Mouse (Mus musculus) forebrain, embryonic 10.5 days (tissue): ENCODE data around the gene Lrrc14b. TPM values are rescaled to one million over a fixed set of nuclear protein-coding genes. Genes with fewer than 3 reads are reported as not detected.

Experiments used
- DNase-seq: peaks from one replicate; pipeline ENCODE4 v3.0.0-alpha.2; 2017; ENCODE audit warnings: low spot score; ENCODE audit errors: extremely low spot score
- H3K27ac ChIP-seq: fragments of 300-500 bp; sonication (generic); 2 replicates; pipeline ENCODE4 v1.5.1; 2016; ENCODE audit warnings: mild to moderate bottlenecking
- H3K27me3 ChIP-seq: fragments of 300-500 bp; sonication (generic); 2 replicates; pipeline ENCODE4 v1.6.1; 2016; ENCODE audit warnings: mild to moderate bottlenecking; ENCODE audit not compliant: poor library complexity, severe bottlenecking
- H3K36me3 ChIP-seq: fragments of 300-500 bp; sonication (generic); replicated peaks from 2 replicates; pipeline ENCODE4 v1.6.1; 2016; ENCODE audit warnings: mild to moderate bottlenecking, moderate library complexity
- H3K4me1 ChIP-seq: fragments of 300-500 bp; sonication (generic); 2 replicates; pipeline ENCODE4 v1.6.1; 2016
- H3K4me3 ChIP-seq: fragments of 300-500 bp; sonication (generic); 2 replicates; pipeline ENCODE4 v1.5.1; 2016; ENCODE audit warnings: mild to moderate bottlenecking, moderate library complexity
- H3K9me3 ChIP-seq: fragments of 300-500 bp; sonication (generic); 2 replicates; pipeline ENCODE4 v1.6.1; 2016; ENCODE audit warnings: mild to moderate bottlenecking, moderate library complexity
- WGBS: fragments of 180-500 bp; shearing (Covaris S2); methylation state at CpG from one replicate; pipeline ENCODE4 v1.1.7; 2016; 5-methylcytosine and 5-hydroxymethylcytosine counted together
- polyA plus RNA-seq: library from polyadenylated mRNA; unstranded; fragments of >200 nt; fragmentation: Nextera tagmentation; extraction: Ambion mirVana; gene quantifications from 2 replicates; pipeline ENCODE4 v1.2.1, GENCODE M21; 2016

Gene Lrrc14b
- polyA plus RNA-seq, result not detected in 2 replicates

GRCm38 (mm10) chr13:74363859-74364235 lies at the start of gene Lrrc14b:
TSS of gene Lrrc14b (minus strand) at chr13:74364005.
- H3K9me3 ChIP-seq, result no peaks in the 10 kb centered on the region
- H3K27ac ChIP-seq, result no peak within 1 kb of the TSS
- H3K4me3 ChIP-seq, result no peak within 1 kb of the TSS
- peaks cover 40% of the 10 kb centered on the region for H3K36me3 ChIP-seq
- 89% methylated on average over 8 of the region's 8 CpGs for whole genome bisulfite sequencing
- no peaks in the 10 kb centered on the region for H3K27me3 ChIP-seq
- no peaks in the 10 kb centered on the region for H3K4me1 ChIP-seq
- no peak for DNase-seq

DNA sequence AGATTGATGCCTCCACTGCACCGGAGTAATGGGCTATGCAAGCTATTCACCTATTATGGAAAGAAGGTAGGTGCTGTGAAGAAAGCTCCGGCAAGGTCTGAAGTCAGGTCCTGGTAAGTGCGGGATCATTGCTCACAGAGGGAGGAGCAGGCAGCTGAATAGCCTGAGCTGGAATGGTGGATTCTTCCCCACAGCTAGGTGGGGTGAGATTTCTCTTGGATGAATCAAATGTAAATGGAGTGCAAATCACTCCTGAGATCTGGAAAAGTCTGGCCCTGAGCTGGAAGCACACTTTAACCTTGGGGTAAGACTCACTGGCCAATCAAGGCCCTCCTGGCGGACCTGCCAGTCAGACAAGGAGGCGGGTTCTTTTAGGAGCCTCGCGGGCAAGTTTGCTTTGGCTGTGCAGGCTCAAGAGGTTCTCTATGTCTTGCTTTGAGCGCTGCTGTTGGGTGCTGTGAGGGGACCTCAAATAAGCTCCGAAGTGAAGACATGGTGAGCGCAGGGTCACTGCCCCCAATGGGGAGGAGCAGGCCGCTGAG lies 35.6 kb upstream of the Lrrc14b start, which contains the start of gene Ftl1-ps1:
Gene Ftl1-ps1 (plus strand): TSS at position 397 of the 542 bp plus-strand sequence.
- DNase-seq, result peak; percentile 17

DNA sequence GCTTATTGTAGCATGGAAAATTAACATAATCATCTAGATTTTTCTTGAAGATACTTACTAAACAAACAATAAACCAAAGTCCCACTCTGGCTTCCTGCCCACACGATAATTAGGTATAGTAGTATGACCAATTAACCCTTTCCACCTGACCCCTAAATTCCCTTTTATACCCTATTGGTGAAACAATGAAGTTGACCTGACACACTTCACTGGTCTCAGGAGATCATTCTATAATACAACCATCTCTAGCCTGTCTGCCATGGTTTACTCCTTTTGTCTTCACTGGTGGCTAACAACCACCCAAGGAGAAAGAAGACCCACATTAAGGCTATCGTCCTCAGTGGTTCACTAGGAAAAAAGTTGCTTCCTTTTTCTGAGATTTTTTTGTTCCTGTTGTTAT lies 27.4 kb upstream of the Lrrc14b start:
- no peak for DNase-seq
- no peak overlapping the region for H3K4me3 ChIP-seq
- peaks cover 6% of the 10 kb centered on the region for H3K4me1 ChIP-seq
- H3K27ac ChIP-seq, result no peak overlapping the region
- no peaks in the 10 kb centered on the region for H3K9me3 ChIP-seq
- no peaks in the 10 kb centered on the region for H3K36me3 ChIP-seq
- H3K27me3 ChIP-seq, result no peaks in the 10 kb centered on the region
- WGBS, result 80% methylated on average over 2 of the region's 2 CpGs

More for the DNA sequence above, 35.6 kb upstream of the Lrrc14b start, which contains the start of gene Ftl1-ps1:
- Histone ChIP-seq H3K27ac (no peak within 1 kb of the TSS), H3K9me3 (no peaks in the 10 kb centered on the region), H3K4me1 (peaks cover 9% of the 10 kb centered on the region), H3K36me3 (no peaks in the 10 kb centered on the region), H3K4me3 (peak within 1 kb of the TSS; percentile 11; the same call in 1 of the 2 replicates), H3K27me3 (no peaks in the 10 kb centered on the region)
- 12% methylated on average over 11 of the region's 11 CpGs for WGBS

DNA sequence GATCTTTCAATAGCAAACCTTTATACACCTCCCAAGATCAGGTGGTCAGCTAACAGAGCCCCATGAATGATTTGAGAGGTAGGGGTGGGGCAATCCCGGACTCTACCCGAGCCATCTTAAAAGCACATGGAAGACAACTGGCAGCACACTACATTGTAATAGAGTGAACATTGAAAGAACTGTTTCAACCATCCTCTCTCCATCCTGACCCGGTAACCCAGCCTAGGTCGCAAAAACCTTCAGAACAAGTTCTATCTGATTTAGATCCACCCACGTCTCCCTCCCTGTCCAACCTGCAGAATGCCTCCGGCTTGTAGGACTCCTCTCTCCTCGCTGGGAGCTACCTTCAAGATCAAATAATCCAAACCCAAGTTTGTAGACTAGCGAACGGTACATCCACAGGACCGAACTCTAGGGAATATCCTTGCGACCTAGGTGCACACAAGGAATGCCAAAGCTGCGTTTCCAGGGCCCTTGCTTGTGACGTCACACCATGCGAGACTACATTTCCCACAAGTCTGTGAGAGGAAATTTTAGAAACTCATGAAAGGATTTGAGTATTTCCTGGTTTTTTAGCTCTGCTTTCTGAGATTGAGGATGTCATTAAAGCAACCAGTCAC lies 26.7 kb upstream of the Lrrc14b start, which contains the start of gene Zfp72:
Gene Zfp72 (minus strand): TSS at position 466 of the 620 bp plus-strand sequence.
- peak within 1 kb of the TSS; percentile 81 for H3K27ac ChIP-seq
- H3K4me1 ChIP-seq, result peaks cover 6% of the 10 kb centered on the region
- 3% methylated on average over 14 of the region's 14 CpGs for WGBS
- no peaks in the 10 kb centered on the region for H3K36me3 ChIP-seq
- H3K9me3 ChIP-seq, result no peaks in the 10 kb centered on the region
- H3K4me3 ChIP-seq, result peak within 1 kb of the TSS; percentile 67
- DNase-seq, result peak; percentile 61
- H3K27me3 ChIP-seq, result no peaks in the 10 kb centered on the region

DNA sequence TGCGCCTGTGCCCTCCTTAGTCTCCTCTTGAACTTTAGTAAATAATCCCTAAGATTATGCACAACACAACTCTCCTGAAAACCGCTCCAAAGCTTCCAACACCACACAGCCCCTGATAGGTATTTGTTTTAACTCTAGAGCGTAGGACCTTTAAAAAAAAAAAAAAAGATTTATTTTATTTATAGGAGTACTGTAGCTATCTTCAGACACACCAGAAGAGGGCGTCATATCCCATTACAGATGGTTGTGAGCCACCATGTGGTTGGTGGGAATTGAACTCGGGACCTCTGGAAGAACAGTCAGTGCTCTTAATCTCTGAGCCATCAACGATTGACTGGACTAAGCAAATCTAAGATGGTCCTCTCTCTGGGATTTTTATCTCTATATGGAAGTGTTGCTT lies 25.9 kb upstream of the Lrrc14b start:
- Histone ChIP-seq H3K27ac (no peak overlapping the region), H3K27me3 (no peaks in the 10 kb centered on the region), H3K9me3 (no peaks in the 10 kb centered on the region), H3K36me3 (no peaks in the 10 kb centered on the region), H3K4me3 (peak overlapping the region; percentile 67), H3K4me1 (peaks cover 6% of the 10 kb centered on the region)
- DNase-seq, result no peak
- 73% methylated on average over 6 of the region's 6 CpGs for WGBS

DNA sequence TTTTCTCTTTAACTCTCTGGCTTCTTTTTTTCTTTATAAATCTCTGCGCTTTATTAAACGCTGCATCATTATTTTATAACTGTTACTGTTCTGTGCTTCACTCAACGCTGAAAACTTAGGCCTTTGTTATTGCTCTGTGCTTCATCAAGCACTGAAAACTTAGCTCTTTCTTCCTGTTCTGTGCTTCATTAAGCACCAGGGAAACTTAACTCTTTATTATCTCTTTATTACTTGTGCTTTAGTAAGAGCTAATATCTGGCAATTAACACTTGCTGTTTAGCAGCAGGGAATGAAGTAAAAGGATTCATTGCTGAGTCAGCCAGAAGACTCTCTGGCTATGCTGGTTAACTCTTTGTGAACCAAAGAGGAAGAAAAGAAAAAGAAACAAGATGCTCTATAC lies 18.5 kb upstream of the Lrrc14b start:
- Histone ChIP-seq H3K36me3 (no peaks in the 10 kb centered on the region), H3K4me1 (peaks cover 14% of the 10 kb centered on the region), H3K9me3 (no peaks in the 10 kb centered on the region), H3K27ac (no peak overlapping the region), H3K4me3 (no peak overlapping the region), H3K27me3 (no peaks in the 10 kb centered on the region)
- no peak for DNase-seq
- 69% methylated on average over 3 of the region's 3 CpGs for WGBS

DNA sequence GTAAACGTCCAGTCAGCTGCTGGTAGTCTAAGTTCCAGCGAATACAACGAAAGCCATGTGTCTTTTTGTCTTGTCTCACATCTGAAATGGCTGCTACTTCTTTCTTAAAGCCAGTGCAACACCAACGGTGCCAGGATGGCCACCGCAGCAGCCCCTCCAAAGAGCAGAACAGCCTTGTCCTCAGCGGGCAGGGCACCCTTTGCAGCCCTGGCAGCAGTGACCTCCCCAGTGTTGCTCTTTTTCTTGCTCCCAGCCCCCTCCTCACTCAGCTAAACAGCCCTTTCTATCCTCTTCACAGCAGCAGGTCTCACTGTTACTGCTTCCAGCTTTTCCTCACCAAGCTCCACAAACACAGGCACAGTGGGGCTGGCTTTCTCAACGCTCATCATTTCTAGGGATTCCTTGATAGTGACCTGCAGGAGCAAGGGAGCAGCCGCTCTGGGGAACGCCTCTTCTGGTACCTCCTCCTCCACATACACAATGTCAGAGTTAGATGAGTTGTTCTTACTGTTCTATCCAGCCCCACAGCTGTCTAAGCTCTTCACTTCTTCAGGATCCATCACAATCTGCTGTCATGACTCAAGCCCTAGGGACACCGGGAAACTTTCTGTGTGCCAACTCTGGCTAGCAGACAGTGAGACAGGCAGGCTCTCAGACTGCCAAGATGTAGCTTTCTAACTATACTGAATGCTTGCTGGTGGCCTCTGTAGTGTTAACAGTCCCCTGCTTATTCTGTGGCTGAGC lies 17.9 kb upstream of the Lrrc14b start:
- Histone ChIP-seq H3K36me3 (no peaks in the 10 kb centered on the region), H3K4me1 (peaks cover 14% of the 10 kb centered on the region), H3K4me3 (no peak overlapping the region), H3K27me3 (no peaks in the 10 kb centered on the region), H3K27ac (no peak overlapping the region), H3K9me3 (no peaks in the 10 kb centered on the region)
- DNase-seq, result no peak
- 77% methylated on average over 10 of the region's 10 CpGs for WGBS

DNA sequence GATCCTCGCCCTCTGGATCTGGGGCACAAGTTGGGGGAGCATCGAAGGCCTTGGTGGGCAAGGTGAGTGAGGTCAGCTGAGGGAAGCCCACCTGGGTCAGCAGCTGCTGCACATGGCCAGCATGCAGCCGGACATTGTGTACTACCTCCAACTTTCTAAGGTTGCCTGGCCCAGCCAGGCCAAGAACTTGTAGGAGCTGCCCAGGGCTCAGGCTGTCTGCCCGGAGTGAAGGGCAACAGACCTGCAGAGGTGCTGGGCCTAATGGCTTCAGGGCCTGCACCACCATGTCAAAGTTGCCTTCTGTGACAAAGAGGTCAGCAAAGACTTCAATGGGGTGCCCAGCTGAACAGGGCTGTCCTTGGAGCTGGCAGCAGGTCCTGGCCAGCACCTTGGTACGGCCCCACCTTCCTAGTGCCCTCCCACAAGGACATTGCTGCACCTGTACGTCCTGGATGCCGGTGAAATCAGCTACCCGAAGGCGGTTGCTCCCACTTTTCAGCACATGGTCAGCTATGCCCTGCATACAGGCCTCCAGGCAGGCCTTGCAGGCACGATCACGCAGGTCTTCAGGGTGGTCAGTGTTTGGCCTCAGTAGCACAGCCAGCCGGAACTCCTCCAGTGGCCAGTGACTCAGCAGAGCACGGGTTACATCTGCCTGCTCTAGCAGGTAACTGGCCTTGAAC lies 488 bp downstream of the Lrrc14b start:
- H3K36me3 ChIP-seq, result peaks cover 45% of the 10 kb centered on the region
- H3K9me3 ChIP-seq, result no peaks in the 10 kb centered on the region
- 90% methylated on average over 13 of the region's 13 CpGs for WGBS
- no peak overlapping the region for H3K27ac ChIP-seq
- DNase-seq, result no peak
- no peaks in the 10 kb centered on the region for H3K27me3 ChIP-seq
- H3K4me1 ChIP-seq, result no peaks in the 10 kb centered on the region
- no peak overlapping the region for H3K4me3 ChIP-seq

GRCm38 (mm10) chr13:74362218-74362617 lies 1.6 kb downstream of the Lrrc14b start:
- Histone ChIP-seq H3K36me3 (peaks cover 56% of the 10 kb centered on the region), H3K4me1 (no peaks in the 10 kb centered on the region), H3K4me3 (no peak overlapping the region), H3K9me3 (no peaks in the 10 kb centered on the region), H3K27ac (no peak overlapping the region), H3K27me3 (no peaks in the 10 kb centered on the region)
- WGBS, result 77% methylated on average over 2 of the region's 2 CpGs
- DNase-seq, result no peak

GRCm38 (mm10) chr13:74356491-74356890 lies 7.3 kb downstream of the Lrrc14b start:
- Histone ChIP-seq H3K27ac (no peak overlapping the region), H3K36me3 (peaks cover 90% of the 10 kb centered on the region), H3K27me3 (no peaks in the 10 kb centered on the region), H3K4me1 (no peaks in the 10 kb centered on the region), H3K4me3 (no peak overlapping the region), H3K9me3 (no peaks in the 10 kb centered on the region)
- WGBS, result 94% methylated on average over 13 of the region's 13 CpGs
- DNase-seq, result no peak

GRCm38 (mm10) chr13:74350435-74350906 lies 13.3 kb downstream of the Lrrc14b start:
- Histone ChIP-seq H3K27ac (peak overlapping the region; percentile 97), H3K36me3 (peaks cover 29% of the 10 kb centered on the region), H3K9me3 (no peaks in the 10 kb centered on the region), H3K4me3 (peak overlapping the region; percentile 83), H3K4me1 (peaks cover 25% of the 10 kb centered on the region), H3K27me3 (no peaks in the 10 kb centered on the region)
- no peak for DNase-seq
- under 1% methylated on average over 15 of the region's 15 CpGs for WGBS

DNA sequence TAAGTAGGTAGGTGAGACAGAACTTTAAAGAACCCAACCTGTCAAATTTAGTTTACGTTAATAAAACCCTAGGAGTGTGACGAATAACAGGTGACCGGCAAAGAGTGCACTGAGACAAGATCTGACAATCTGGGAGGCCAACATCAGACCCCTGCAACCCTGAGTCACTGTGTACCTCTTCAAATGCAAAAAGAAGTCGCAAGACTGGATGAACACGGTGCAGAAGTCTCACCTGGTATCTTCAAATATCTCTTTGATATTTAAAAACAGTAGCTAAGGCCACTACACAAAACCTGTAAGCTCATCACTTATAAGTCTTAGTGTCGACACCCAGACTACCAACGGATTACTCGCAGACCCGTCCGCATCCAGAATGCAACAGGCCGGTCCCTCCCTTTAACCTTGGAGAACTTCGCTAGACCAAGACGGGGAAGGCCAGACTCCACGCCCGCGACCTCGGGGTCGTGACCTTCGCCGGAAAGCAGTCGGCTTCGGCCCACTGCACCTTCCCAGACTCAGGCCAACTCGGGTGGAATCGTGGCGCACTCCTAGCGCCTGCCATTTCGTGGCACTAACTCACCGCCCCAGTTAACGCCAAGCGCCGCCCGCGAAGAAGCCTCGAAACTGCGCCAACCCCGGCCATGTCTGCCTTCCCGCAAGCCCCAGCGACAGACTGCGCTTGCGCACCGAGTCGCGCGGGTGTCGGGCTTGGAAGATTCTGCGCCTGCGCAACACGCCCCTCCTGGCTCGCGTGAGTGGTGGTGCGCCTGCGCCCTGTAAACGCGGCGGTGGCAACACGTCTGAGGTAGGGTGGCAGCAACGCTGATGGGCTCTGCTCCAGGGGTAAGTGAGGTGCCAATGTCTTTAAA lies 14.0 kb downstream of the Lrrc14b start, which contains the start of the genes Sdha and Ccdc127:
Gene Sdha (minus strand): TSS at position 715 of the 869 bp plus-strand sequence.
Gene Ccdc127 (plus strand): TSS at position 744 of the 869 bp plus-strand sequence.
- H3K4me3 ChIP-seq, result peak within 1 kb of the TSS; percentile 83
- peaks cover 24% of the 10 kb centered on the region for H3K36me3 ChIP-seq
- WGBS, result 3% methylated on average over 57 of the region's 57 CpGs
- peak; percentile 98 for DNase-seq
- H3K27me3 ChIP-seq, result no peaks in the 10 kb centered on the region
- no peaks in the 10 kb centered on the region for H3K9me3 ChIP-seq
- peak within 1 kb of the TSS; percentile 97 for H3K27ac ChIP-seq
- peaks cover 25% of the 10 kb centered on the region for H3K4me1 ChIP-seq
